Mouse (Mus musculus): Measurements from ENCODE around the gene Kbtbd2.

The Kbtbd2 gene

GRCm38 (mm10) chr6:56797311-56798151 lies at the start of gene Kbtbd2:
Gene Kbtbd2, minus strand, starts transcription at chr6:56797813.
- peak; percentile 97 for DNase-seq

GRCm38 (mm10) chr6:56844365-56844764 lies 46.8 kb upstream of the Kbtbd2 start:
- no peak for DNase-seq

- no peak for DNase-seq
Observed at GRCm38 (mm10) chr6:56843229-56843628, 45.6 kb upstream of the Kbtbd2 start.

GRCm38 (mm10) chr6:56837621-56838020 lies 40.0 kb upstream of the Kbtbd2 start:
- no peak for DNase-seq

- DNase-seq = no peak
Observed at GRCm38 (mm10) chr6:56837166-56837565, 39.6 kb upstream of the Kbtbd2 start.

GRCm38 (mm10) chr6:56835532-56835931 lies 37.9 kb upstream of the Kbtbd2 start:
- no peak for DNase-seq

- no peak for DNase-seq
Observed at GRCm38 (mm10) chr6:56834769-56835168, 37.2 kb upstream of the Kbtbd2 start.

GRCm38 (mm10) chr6:56832830-56833229 lies 35.2 kb upstream of the Kbtbd2 start:
- DNase-seq = no peak

GRCm38 (mm10) chr6:56832407-56832796 lies 34.8 kb upstream of the Kbtbd2 start:
- DNase-seq = peak; percentile 41

GRCm38 (mm10) chr6:56831697-56832406 lies 34.2 kb upstream of the Kbtbd2 start, which contains the start of gene Fkbp9:
Gene Fkbp9, plus strand, starts transcription at chr6:56832059.
- peak; percentile 87 for DNase-seq

- no peak for DNase-seq
Observed at GRCm38 (mm10) chr6:56825657-56826056, 28.0 kb upstream of the Kbtbd2 start.

- no peak for DNase-seq
Observed at GRCm38 (mm10) chr6:56819124-56819487, 21.5 kb upstream of the Kbtbd2 start.

- DNase-seq = no peak
Observed at GRCm38 (mm10) chr6:56818436-56819123, 21.0 kb upstream of the Kbtbd2 start.

- DNase-seq = no peak
Observed at GRCm38 (mm10) chr6:56813332-56813731, 15.7 kb upstream of the Kbtbd2 start.

- peak; percentile 80 for DNase-seq
Observed at GRCm38 (mm10) chr6:56808656-56809055, 11.0 kb upstream of the Kbtbd2 start.

GRCm38 (mm10) chr6:56806195-56806594 lies 8.6 kb upstream of the Kbtbd2 start:
- DNase-seq = no peak

GRCm38 (mm10) chr6:56805026-56805425 lies 7.4 kb upstream of the Kbtbd2 start:
- DNase-seq = no peak

GRCm38 (mm10) chr6:56798152-56798465 lies 496 bp upstream of the Kbtbd2 start:
- no peak for DNase-seq

- peak; percentile 63 for DNase-seq
Observed at GRCm38 (mm10) chr6:56796668-56797141, 908 bp downstream of the Kbtbd2 start.

- no peak for DNase-seq
Observed at GRCm38 (mm10) chr6:56796232-56796631, 1.4 kb downstream of the Kbtbd2 start.

GRCm38 (mm10) chr6:56794834-56795233 lies 2.8 kb downstream of the Kbtbd2 start:
- DNase-seq = no peak

GRCm38 (mm10) chr6:56789336-56789735 lies 8.3 kb downstream of the Kbtbd2 start:
- no peak for DNase-seq

- no peak for DNase-seq
Observed at GRCm38 (mm10) chr6:56787668-56788067, 9.9 kb downstream of the Kbtbd2 start.

GRCm38 (mm10) chr6:56785068-56785467 lies 12.5 kb downstream of the Kbtbd2 start:
- DNase-seq = no peak
